Mouse (Mus musculus) MN1 (cell line): ENCODE data around the gene Klrb1a.

Experiments used
- DNase-seq: peaks from one replicate; pipeline ENCODE4 v3.0.0-alpha.2; 2016; ENCODE audit warnings: low spot score

Klrb1a gene

GRCm38 (mm10) chr6:128602026-128602425 lies 21.3 kb downstream of the Klrb1a start:
- no peak for DNase-seq

GRCm38 (mm10) chr6:128599555-128599954 lies 23.8 kb downstream of the Klrb1a start:
- no peak for DNase-seq

- no peak for DNase-seq
Observed at GRCm38 (mm10) chr6:128598256-128599047, 24.9 kb downstream of the Klrb1a start.

GRCm38 (mm10) chr6:128597121-128597522 lies 26.2 kb downstream of the Klrb1a start:
- peak; percentile 25 for DNase-seq

- DNase-seq: no peak
Observed at GRCm38 (mm10) chr6:128594651-128595050, 28.7 kb downstream of the Klrb1a start.

GRCm38 (mm10) chr6:128589426-128589825 lies 33.9 kb downstream of the Klrb1a start:
- no peak for DNase-seq

GRCm38 (mm10) chr6:128587619-128588018 lies 35.7 kb downstream of the Klrb1a start:
- no peak for DNase-seq

GRCm38 (mm10) chr6:128585642-128586245 lies 37.6 kb downstream of the Klrb1a start:
- no peak for DNase-seq

GRCm38 (mm10) chr6:128584070-128584660 lies 39.2 kb downstream of the Klrb1a start:
- DNase-seq: no peak

- DNase-seq: no peak
Observed at GRCm38 (mm10) chr6:128581508-128581907, 41.8 kb downstream of the Klrb1a start, which contains the start of gene A2ml1. TSS of gene A2ml1 (minus strand) at chr6:128581608.

- DNase-seq: no peak
Observed at GRCm38 (mm10) chr6:128577301-128577700, 46.0 kb downstream of the Klrb1a start.

- no peak for DNase-seq
Observed at GRCm38 (mm10) chr6:128566589-128566988, 56.7 kb downstream of the Klrb1a start.
